Mouse (Mus musculus): ENCODE results near the gene Myl6.

DNA sequence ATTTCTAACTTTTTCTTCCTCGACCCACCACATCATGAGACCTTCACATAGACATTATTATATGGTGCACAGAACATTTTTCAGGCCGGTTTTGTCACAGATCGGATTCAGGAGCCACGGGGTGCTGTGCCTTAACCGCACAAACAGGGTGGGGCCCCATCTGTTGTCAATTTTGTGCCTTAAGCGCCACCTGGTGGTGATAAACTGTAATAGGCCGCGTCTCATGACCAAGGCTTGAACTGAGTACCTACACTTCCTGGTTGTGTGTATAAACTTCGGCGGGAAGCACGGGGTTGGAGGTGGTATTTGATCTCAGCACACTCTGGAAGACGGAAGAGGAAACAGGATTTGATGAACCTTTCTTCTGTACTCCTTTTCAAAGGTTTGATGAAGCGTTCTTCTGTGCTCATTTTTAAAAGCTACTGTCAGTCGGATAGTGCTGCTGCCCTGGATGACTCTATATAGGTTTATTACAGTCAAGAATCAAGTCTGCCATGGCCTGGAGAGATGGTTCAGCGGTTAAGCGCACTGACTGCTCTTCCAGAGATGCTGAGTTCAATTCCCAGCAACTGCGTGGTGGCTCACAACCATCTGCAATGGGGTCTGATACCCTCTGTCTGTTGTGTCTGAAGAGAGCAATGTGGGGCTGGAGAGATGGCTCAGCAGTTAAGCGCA is 42.5 kb upstream of the Myl6 start:
- TF ChIP-seq GATA1 (IDR thresholded peaks at IDR 0.05; ENCODE audit: borderline replicate concordance, low read length) (no peak), FLI1 (IDR thresholded peaks at IDR 0.05; ENCODE audit: low read length) (no peak)
